Mouse (Mus musculus): ENCODE results near the gene Ahnak2.
A peak's percentile ranks its signal among the peaks of the same experiment; 100 is the strongest.
"Not testable (repeated sequence)": the region's sequence is repeated elsewhere in the genome, so short reads cannot be mapped to it uniquely, and the experiment has no call there.

The Ahnak2 gene

GRCm38 (mm10) chr12:112821216-112821615 is 18.8 kb upstream of the Ahnak2 start:
- DNase-seq (ENCODE audit: low spot score in 2 of 2), result no peak

GRCm38 (mm10) chr12:112820401-112820999 is 18.0 kb upstream of the Ahnak2 start:
- DNase-seq (ENCODE audit: low spot score in 2 of 2), result no peak

- DNase-seq (ENCODE audit: low spot score in 2 of 2), result no peak
These were observed 16.7 kb upstream of the Ahnak2 start for GRCm38 (mm10) chr12:112819057-112819662.

- not testable (repeated sequence) for DNase-seq (ENCODE audit: low spot score in 2 of 2)
These were observed 14.4 kb upstream of the Ahnak2 start for GRCm38 (mm10) chr12:112816866-112817265.

GRCm38 (mm10) chr12:112816294-112816693 is 13.8 kb upstream of the Ahnak2 start:
- DNase-seq (ENCODE audit: low spot score in 2 of 2), result no peak

GRCm38 (mm10) chr12:112814682-112815470 is 12.4 kb upstream of the Ahnak2 start:
- DNase-seq (ENCODE audit: low spot score in 2 of 2), result no peak

- no peak for DNase-seq (ENCODE audit: low spot score in 2 of 2)
These were observed 10.9 kb upstream of the Ahnak2 start for GRCm38 (mm10) chr12:112813370-112813769.

DNA sequence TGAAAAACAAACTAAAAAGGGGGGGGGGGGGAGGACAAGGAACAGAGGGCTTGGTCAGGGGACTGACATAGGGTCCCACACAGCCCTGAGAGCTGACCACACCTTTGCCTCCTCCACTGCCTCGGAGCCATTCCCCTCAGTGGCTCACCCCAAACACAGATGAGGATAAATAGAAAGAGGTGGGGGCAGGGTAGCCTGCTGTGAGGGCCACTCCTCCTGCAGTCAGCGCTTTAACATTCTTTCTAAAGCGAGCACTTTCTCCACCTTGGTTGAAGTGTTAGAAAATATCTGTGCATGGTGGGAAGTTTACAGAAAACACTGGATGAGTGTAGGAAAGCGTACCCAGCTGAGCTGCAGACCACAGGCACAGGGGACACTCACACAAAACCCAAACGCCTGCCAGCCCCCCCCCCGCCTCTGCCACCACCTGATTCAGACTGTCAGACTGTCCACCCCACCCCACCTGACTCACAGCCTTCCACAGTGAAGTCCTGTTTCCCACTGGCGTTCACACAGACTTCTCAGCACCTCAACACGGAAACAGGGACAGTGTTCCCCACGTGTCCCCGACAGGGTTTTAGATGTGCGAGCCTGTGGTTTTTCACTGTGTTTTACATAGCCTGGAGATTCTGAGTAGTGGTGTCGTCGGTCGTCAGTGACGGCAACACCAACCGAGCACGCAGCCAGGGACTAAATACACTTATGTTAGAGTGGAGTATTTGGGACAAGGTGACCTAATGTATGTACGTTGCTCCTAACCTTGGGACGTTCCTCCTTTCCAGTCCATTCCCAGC is 7.8 kb upstream of the Ahnak2 start:
- no peak for DNase-seq (ENCODE audit: low spot score in 2 of 2)

GRCm38 (mm10) chr12:112809641-112810040 is 7.2 kb upstream of the Ahnak2 start:
- DNase-seq (ENCODE audit: low spot score in 2 of 2), result no peak

- DNase-seq (ENCODE audit: low spot score in 2 of 2), result peak; percentile 87 to 88
These were observed 6.3 kb upstream of the Ahnak2 start, which contains the start of gene Clba1 for GRCm38 (mm10) chr12:112808587-112809364. TSS of gene Clba1 (plus strand) at chr12:112808937.

- no peak for DNase-seq (ENCODE audit: low spot score in 2 of 2)
These were observed 5.7 kb upstream of the Ahnak2 start for GRCm38 (mm10) chr12:112808212-112808586.

- DNase-seq (ENCODE audit: low spot score in 2 of 2), result no peak
These were observed 5.3 kb upstream of the Ahnak2 start for GRCm38 (mm10) chr12:112807796-112808195.

GRCm38 (mm10) chr12:112806044-112806443 is 3.6 kb upstream of the Ahnak2 start:
- no peak for DNase-seq (ENCODE audit: low spot score in 2 of 2)

DNA sequence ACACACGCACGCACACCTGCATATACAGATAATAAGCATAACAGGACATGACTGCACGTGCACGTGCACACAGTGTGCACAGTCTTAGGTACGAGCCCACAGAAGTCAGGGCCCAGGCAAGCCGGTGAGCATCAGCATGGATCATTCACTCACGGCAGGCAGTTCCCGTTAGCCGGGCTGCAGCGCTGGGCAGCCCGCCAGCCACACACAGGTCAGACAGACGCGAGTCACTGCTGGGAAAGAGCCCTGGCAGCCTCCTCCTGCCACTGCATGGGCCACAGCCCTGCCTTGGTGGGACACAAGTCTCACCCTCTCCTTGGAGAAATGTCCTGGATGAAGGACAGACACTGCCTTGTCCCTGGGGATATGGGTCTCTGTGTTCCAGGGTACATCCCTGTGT is 1.6 kb upstream of the Ahnak2 start:
- DNase-seq (ENCODE audit: low spot score in 2 of 2), result no peak

DNA sequence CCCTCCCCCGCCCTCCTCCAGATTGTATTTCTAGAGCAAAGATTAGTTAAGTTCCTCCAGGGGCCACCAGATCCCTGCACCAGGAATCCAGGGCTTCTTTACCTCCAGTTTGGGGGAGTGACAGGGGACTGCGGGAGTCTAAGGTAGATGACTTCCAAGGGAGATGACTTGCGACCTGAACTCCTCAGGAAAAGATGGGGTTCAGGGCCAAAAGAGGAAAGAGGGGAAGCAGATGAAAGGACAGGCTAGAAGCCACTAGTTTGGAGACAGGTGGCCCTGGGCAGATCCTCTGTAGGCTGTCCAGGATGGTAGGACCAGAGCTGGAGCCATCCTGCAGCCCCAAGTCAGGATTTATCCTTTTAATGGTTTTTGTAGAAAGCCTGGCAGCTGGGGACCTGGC is 460 bp upstream of the Ahnak2 start:
- no peak for DNase-seq (ENCODE audit: low spot score in 2 of 2)

DNA sequence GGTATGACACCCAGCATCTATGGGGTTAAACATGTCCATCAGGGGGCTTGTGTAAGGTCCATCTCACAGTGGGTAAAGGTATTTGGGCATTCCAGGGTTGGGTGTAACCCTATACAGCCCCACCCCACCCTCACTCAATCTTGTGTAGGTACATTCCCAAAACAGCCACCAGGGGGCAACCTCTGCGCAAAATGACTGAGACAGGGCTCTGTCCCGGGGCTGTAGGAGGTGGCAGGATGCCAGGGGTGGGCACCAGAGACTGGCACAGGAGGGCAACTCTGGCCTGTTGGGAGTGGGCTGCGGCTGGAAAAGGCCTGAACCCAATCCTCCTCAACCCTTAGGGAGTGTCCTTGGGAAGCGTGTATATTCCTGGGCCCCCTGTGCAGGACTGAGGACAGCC is 2.0 kb downstream of the Ahnak2 start:
- peak; percentile 56 to 81 for DNase-seq (ENCODE audit: low spot score in 2 of 2)

DNA sequence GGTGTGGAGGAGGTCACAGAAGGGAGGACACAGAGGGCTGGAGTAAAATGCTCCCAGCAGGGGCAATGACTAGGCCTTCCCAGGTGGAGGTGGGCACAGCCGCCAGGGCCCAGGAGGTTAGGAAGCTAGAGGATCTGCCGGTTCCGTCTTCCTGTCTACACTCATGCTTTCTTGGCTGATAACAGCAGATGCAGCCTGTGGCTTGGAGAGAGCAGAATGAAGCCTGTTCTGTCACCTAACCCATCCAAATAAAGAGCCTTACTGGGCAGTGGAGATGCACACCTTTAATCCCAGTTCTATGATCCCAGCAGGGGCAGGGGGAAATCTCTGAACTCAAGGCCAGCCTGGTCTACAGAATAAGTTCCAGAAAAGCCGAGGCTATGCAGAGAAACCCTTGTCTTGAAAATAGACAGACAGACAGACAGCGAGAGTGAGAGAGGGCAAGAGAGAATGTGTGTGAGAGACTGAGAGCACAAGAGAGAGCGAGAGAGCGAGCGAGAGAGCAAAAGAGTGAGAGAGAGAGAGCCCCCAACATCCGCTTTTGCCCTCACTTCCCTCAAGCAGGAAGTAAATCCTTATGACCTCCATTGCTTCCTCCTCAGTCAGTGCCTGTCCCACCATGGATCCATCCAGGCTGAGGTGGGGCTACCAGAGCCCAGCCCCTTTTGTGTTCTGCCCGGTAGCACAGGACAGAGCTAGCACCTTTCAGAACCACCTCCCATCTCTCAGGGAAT is 3.1 kb downstream of the Ahnak2 start:
- no peak for DNase-seq (ENCODE audit: low spot score in 2 of 2)

GRCm38 (mm10) chr12:112798716-112799115 is 3.7 kb downstream of the Ahnak2 start:
- no peak for DNase-seq (ENCODE audit: low spot score in 2 of 2)

- DNase-seq (ENCODE audit: low spot score in 2 of 2), result no peak
These were observed 4.2 kb downstream of the Ahnak2 start for GRCm38 (mm10) chr12:112798332-112798681.

- DNase-seq (ENCODE audit: low spot score in 2 of 2), result no peak
These were observed 4.7 kb downstream of the Ahnak2 start for GRCm38 (mm10) chr12:112797672-112798331.

Data from urinary bladder, postnatal 4 days (tissue).